Mouse (Mus musculus): ENCODE measurements at regions not wholly inside any gene's neighbourhood (a gene's known extent, or its start where the extent isn't known, plus 50 kb on each side); places are given as distances from the start of the nearest gene placed in this dataset.

DNA sequence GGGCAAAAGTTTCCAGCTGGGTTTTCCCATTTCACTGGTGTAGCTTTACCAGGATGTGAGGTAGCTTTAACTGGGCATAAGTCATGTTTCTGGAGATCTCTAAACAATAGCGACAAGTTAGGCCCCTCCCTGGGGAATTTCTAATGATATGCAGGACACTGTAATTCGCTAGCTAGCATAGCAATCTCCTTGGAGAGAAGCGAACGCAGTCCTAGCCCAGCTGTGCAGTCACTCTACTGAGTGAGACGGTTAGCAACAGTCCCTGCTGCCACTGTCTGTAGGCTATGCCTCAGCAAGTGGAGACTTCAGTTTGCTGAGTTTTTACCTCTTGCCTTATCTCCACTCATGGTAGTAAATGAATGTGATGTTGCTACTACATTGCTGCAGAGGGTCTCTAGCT, 416.1 kb downstream of the Pros1 start:
- Histone ChIP-seq H3K4me1 (ENCODE audit: control insufficient read depth, insufficient read depth, low read length) (peaks cover 3% of the 10 kb centered on the region; the same call in 1 of the 2 replicates), H3K27ac (ENCODE audit: insufficient read depth, low read length) (no peak overlapping the region), H3K4me3 (ENCODE audit: insufficient read depth, low read length) (no peak overlapping the region)
- TF ChIP-seq POLR2A (IDR thresholded peaks at IDR 0.05; ENCODE audit: low read depth, low read length) = no peak
- TF ChIP-seq CTCF (IDR thresholded peaks at IDR 0.05; ENCODE audit: borderline replicate concordance, insufficient read depth, low read length) = no peak

GRCm38 (mm10) chr16:63277556-63277955, 423.4 kb downstream of the Pros1 start:
- no peak overlapping the region for H3K27ac ChIP-seq (ENCODE audit: insufficient read depth, low read length)
- no peaks in the 10 kb centered on the region; the same call in 1 of the 2 replicates for H3K4me1 ChIP-seq (ENCODE audit: control insufficient read depth, insufficient read depth, low read length)
- no peak for TF ChIP-seq POLR2A (IDR thresholded peaks at IDR 0.05; ENCODE audit: low read depth, low read length)
- no peak overlapping the region for H3K4me3 ChIP-seq (ENCODE audit: insufficient read depth, low read length)

DNA sequence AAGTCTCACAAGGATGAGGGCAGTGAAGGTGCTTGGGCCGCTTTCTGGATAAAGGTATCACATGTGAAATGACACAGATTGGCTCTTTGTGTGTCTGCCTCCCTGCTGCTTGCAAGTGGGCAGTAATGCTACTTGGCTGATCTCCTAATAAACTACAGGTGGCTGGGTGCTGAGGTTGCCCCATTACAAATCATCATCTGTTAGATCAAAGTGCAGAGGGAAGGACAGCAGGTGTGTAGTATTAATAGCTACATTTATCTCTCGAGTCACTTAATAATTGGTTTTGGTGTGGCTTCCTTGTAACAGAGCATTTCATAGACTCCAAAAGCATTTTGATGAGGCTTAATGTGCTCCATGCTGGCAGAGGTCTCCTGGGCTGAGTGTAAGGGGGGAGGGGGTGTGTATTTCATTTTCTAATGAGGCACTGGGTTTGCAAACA, 424.2 kb downstream of the Pros1 start:
- no peaks in the 10 kb centered on the region; the same call in 1 of the 2 replicates for H3K4me1 ChIP-seq (ENCODE audit: control insufficient read depth, insufficient read depth, low read length)
- no peak overlapping the region for H3K27ac ChIP-seq (ENCODE audit: insufficient read depth, low read length)
- no peak for TF ChIP-seq POLR2A (IDR thresholded peaks at IDR 0.05; ENCODE audit: low read depth, low read length)
- no peak for TF ChIP-seq CTCF (IDR thresholded peaks at IDR 0.05; ENCODE audit: borderline replicate concordance, insufficient read depth, low read length)
- no peak overlapping the region for H3K4me3 ChIP-seq (ENCODE audit: insufficient read depth, low read length)

DNA sequence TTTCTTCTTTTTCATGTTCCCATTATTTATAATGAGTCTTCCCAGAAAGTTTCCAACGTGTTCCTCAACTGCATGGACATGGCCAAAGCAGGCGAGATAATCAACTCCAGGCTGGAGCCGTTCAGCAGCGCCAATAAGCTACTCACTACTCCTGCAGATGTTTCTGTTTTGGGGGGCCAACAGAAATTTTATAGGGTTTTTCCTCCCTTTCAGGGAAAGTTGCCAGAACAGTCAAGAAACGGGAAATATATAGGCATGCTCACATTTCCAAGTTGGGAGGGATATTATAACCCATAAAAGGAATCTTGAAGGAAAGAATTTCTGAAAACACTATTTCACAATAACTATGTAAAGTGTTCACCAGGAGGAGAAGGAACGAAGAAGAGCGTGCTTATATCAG, 433.5 kb downstream of the Pros1 start:
- peak overlapping the region; percentile 68 for H3K27ac ChIP-seq (ENCODE audit: insufficient read depth, low read length)
- no peak overlapping the region for H3K4me3 ChIP-seq (ENCODE audit: insufficient read depth, low read length)
- TF ChIP-seq CTCF (IDR thresholded peaks at IDR 0.05; ENCODE audit: borderline replicate concordance, insufficient read depth, low read length) (no peak), POLR2A (IDR thresholded peaks at IDR 0.05; ENCODE audit: low read depth, low read length) (no peak)
- H3K4me1 ChIP-seq (ENCODE audit: control insufficient read depth, insufficient read depth, low read length) = no peaks in the 10 kb centered on the region

- Histone ChIP-seq H3K27ac (ENCODE audit: insufficient read depth, low read length) (no peak overlapping the region), H3K4me1 (ENCODE audit: control insufficient read depth, insufficient read depth, low read length) (0 out of 2 replicates have a peak, but pooled peaks cover 2% of the 10 kb centered on the region), H3K4me3 (ENCODE audit: insufficient read depth, low read length) (no peak overlapping the region)
- no peak for TF ChIP-seq CTCF (IDR thresholded peaks at IDR 0.05; ENCODE audit: borderline replicate concordance, insufficient read depth, low read length)
- TF ChIP-seq POLR2A (IDR thresholded peaks at IDR 0.05; ENCODE audit: low read depth, low read length) = no peak
Measured at GRCm38 (mm10) chr16:63311676-63312075, 457.6 kb downstream of the Pros1 start.

DNA sequence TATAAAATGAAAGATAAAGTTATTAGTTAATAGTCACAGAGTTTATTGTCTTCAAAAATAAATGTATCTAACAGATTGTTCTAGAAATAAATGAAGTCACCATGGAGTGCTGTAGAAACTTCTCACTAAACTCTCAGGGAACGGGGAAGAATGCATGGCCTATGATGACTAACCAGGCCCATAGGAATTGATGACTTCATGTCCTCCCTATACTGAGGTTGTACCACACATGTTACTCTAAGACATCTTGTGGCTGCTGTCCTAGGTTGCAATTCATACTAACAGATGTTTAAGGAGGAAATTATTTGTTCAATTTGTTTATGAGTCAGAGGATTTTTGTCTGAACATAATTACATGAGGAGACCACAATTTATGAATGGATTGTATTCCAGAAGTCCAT, 459.4 kb downstream of the Pros1 start:
- Histone ChIP-seq H3K27ac (ENCODE audit: insufficient read depth, low read length) (no peak overlapping the region), H3K4me3 (ENCODE audit: insufficient read depth, low read length) (no peak overlapping the region), H3K4me1 (ENCODE audit: control insufficient read depth, insufficient read depth, low read length) (0 out of 2 replicates have a peak, but pooled peaks cover 2% of the 10 kb centered on the region)
- TF ChIP-seq POLR2A (IDR thresholded peaks at IDR 0.05; ENCODE audit: low read depth, low read length) (no peak), CTCF (IDR thresholded peaks at IDR 0.05; ENCODE audit: borderline replicate concordance, insufficient read depth, low read length) (no peak)

DNA sequence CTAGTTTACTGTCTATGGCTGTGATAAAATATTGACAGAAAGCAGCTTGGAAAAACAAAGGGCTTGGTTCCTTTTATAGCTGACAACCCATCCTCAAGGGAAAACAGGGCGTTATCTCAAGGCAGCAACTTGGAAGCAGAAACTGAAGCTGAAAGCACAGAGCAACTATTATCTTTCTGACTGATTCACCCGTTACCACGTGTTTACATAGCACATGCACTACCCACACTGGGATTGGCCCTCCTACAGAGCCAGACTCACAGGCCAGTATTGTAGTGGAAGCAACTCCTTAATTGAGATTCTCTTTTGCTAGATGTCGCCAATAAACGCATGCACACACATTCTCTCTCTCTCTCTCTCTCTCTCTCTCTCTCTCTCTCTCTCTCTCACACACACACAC, 465.5 kb downstream of the Pros1 start:
- no peak overlapping the region for H3K27ac ChIP-seq (ENCODE audit: insufficient read depth, low read length)
- TF ChIP-seq POLR2A (IDR thresholded peaks at IDR 0.05; ENCODE audit: low read depth, low read length) (no peak), CTCF (IDR thresholded peaks at IDR 0.05; ENCODE audit: borderline replicate concordance, insufficient read depth, low read length) (no peak)
- no peaks in the 10 kb centered on the region for H3K4me1 ChIP-seq (ENCODE audit: control insufficient read depth, insufficient read depth, low read length)
- no peak overlapping the region for H3K4me3 ChIP-seq (ENCODE audit: insufficient read depth, low read length)

GRCm38 (mm10) chr16:63351511-63352125, 497.5 kb downstream of the Pros1 start:
- H3K4me3 ChIP-seq (ENCODE audit: insufficient read depth, low read length) = no peak overlapping the region
- H3K27ac ChIP-seq (ENCODE audit: insufficient read depth, low read length) = no peak overlapping the region
- TF ChIP-seq CTCF (IDR thresholded peaks at IDR 0.05; ENCODE audit: borderline replicate concordance, insufficient read depth, low read length) = no peak
- TF ChIP-seq POLR2A (IDR thresholded peaks at IDR 0.05; ENCODE audit: low read depth, low read length) = no peak
- no peaks in the 10 kb centered on the region for H3K4me1 ChIP-seq (ENCODE audit: control insufficient read depth, insufficient read depth, low read length)

- Histone ChIP-seq H3K27ac (ENCODE audit: insufficient read depth, low read length) (no peak overlapping the region), H3K4me3 (ENCODE audit: insufficient read depth, low read length) (no peak overlapping the region), H3K4me1 (ENCODE audit: control insufficient read depth, insufficient read depth, low read length) (no peaks in the 10 kb centered on the region)
- TF ChIP-seq CTCF (IDR thresholded peaks at IDR 0.05; ENCODE audit: borderline replicate concordance, insufficient read depth, low read length) = no peak
- TF ChIP-seq POLR2A (IDR thresholded peaks at IDR 0.05; ENCODE audit: low read depth, low read length) = no peak
Measured at GRCm38 (mm10) chr16:63369868-63370267, 494.1 kb downstream of the Epha3 start.

DNA sequence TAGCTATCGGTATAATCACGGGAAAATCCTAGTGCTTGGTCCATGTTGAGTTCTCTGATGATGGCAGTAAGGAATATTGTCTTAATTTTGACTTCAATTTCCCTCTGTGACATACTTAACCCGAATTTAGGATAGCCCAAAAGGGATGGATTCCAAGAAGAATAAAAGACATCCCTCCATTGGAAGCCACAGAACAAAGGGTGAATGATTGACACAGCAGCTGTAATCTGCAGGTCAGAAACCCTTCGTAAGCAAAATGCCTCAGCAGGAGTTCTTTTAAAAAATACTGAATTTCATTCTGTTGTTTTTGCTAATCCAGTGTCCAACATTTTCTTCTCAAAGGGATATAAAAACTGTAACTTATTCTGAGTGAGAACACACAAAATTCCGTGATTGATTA, 492.7 kb downstream of the Epha3 start:
- no peak for TF ChIP-seq POLR2A (IDR thresholded peaks at IDR 0.05; ENCODE audit: low read depth, low read length)
- TF ChIP-seq CTCF (IDR thresholded peaks at IDR 0.05; ENCODE audit: borderline replicate concordance, insufficient read depth, low read length) = no peak
- H3K4me3 ChIP-seq (ENCODE audit: insufficient read depth, low read length) = no peak overlapping the region
- H3K4me1 ChIP-seq (ENCODE audit: control insufficient read depth, insufficient read depth, low read length) = no peaks in the 10 kb centered on the region
- H3K27ac ChIP-seq (ENCODE audit: insufficient read depth, low read length) = no peak overlapping the region
